8 mouse cellular contexts compared by ENCODE assay signal in genomic region chr7:97842332-97842731, GRCm38 (mm10). TPM values are rescaled to one million over a fixed set of nuclear protein-coding genes. Genes with fewer than 3 reads are reported as not detected.
A peak's percentile ranks its signal among the peaks of the same experiment; 100 is the strongest.
DNase-seq lines count a peak whose midpoint lies in the region; ATAC-seq lines count a peak whose summit lies in the region.

No protein-coding gene starts in this region.

- no peaks in the 10 kb centered on the region for H3K36me3 ChIP-seq in heart, embryonic 10.5 days
- no peaks in the 10 kb centered on the region for H3K36me3 ChIP-seq in neural tube, embryonic 11.5 days (ENCODE audit: control insufficient read depth, insufficient read depth, low read length)
- no peaks in the 10 kb centered on the region for H3K36me3 ChIP-seq in liver, embryonic 15.5 days (replicated peaks)

- H3K4me3 ChIP-seq in heart, embryonic 10.5 days: peak overlapping the region; percentile 63
- peak overlapping the region; percentile 37; the same call in 1 of the 2 replicates for H3K4me3 ChIP-seq in neural tube, embryonic 11.5 days (ENCODE audit: low read depth, low read length)
- H3K4me3 ChIP-seq in liver, embryonic 15.5 days (replicated peaks): no peak overlapping the region; the same call in 1 of the 2 replicates

- 68% methylated on average over 2 of the region's 2 CpGs for WGBS in heart, embryonic 10.5 days
- 64% methylated on average over 2 of the region's 2 CpGs for WGBS in neural tube, embryonic 11.5 days
- WGBS in liver, embryonic 15.5 days (ENCODE audit: insufficient replicate concordance): 53% methylated on average over 2 of the region's 2 CpGs

- H3K9me3 ChIP-seq in heart, embryonic 10.5 days: no peaks in the 10 kb centered on the region
- no peaks in the 10 kb centered on the region for H3K9me3 ChIP-seq in neural tube, embryonic 11.5 days (ENCODE audit: control insufficient read depth, low read length)
- H3K9me3 ChIP-seq in liver, embryonic 15.5 days (replicated peaks): no peaks in the 10 kb centered on the region

- peaks cover 8% of the 10 kb centered on the region; the same call in 1 of the 2 replicates for H3K4me1 ChIP-seq in heart, embryonic 10.5 days
- no peaks in the 10 kb centered on the region for H3K4me1 ChIP-seq in neural tube, embryonic 11.5 days (ENCODE audit: control insufficient read depth, insufficient read depth, low read length)
- peaks cover 14% of the 10 kb centered on the region; the same call in 1 of the 2 replicates for H3K4me1 ChIP-seq in liver, embryonic 15.5 days (replicated peaks)

- ATAC-seq in neural tube, embryonic 11.5 days (ENCODE audit: insufficient read depth, low FRiP score, low TSS enrichment): peak; percentile 20; the same call in 1 of the 2 replicates
- ATAC-seq in liver, embryonic 15.5 days (ENCODE audit: insufficient read depth): no peak
- ATAC-seq in cerebellum, adult (ENCODE audit: insufficient number of reproducible peaks, low FRiP score, low TSS enrichment): no peak

- no peak overlapping the region for H3K27ac ChIP-seq in heart, embryonic 10.5 days
- H3K27ac ChIP-seq in neural tube, embryonic 11.5 days (ENCODE audit: low read depth, low read length): no peak overlapping the region
- no peak overlapping the region for H3K27ac ChIP-seq in liver, embryonic 15.5 days (replicated peaks)

- H3K9ac ChIP-seq in neural tube, embryonic 11.5 days (ENCODE audit: low read length): no peak overlapping the region
- H3K9ac ChIP-seq in liver, embryonic 15.5 days: no peak overlapping the region

- no peaks in the 10 kb centered on the region for H3K27me3 ChIP-seq in heart, embryonic 10.5 days (ENCODE audit: insufficient read depth, poor library complexity, severe bottlenecking)
- no peaks in the 10 kb centered on the region for H3K27me3 ChIP-seq in neural tube, embryonic 11.5 days (ENCODE audit: control insufficient read depth, insufficient read depth, low read length)
- H3K27me3 ChIP-seq in liver, embryonic 15.5 days: no peaks in the 10 kb centered on the region

- DNase-seq in heart, embryonic 10.5 days (ENCODE audit: low spot score): no peak
- no peak for DNase-seq in heart, adult 11 months
- DNase-seq in neural tube, embryonic 11.5 days (ENCODE audit: low spot score): no peak
- DNase-seq in neural tube, embryonic 10.5 days (ENCODE audit: extremely low spot score, low spot score): no peak
- no peak for DNase-seq in spleen, adult 12 weeks (ENCODE audit: low spot score)
- DNase-seq in adrenal gland, postnatal 36 days: no peak

- peak overlapping the region; percentile 51; the same call in 1 of the 2 replicates for H3K4me2 ChIP-seq in neural tube, embryonic 11.5 days (ENCODE audit: low read depth)
- H3K4me2 ChIP-seq in liver, embryonic 15.5 days: peak overlapping the region; percentile 71

RNA-seq across cellular contexts. Expression of gene Pak1, which starts 54.0 kb away (rescaled TPM):
- polyA plus RNA-seq in heart, embryonic 10.5 days (2016; fragmentation: Nextera tagmentation; extraction: Ambion mirVana): 5.2 and 13.7 TPM in 2 replicates
- polyA plus RNA-seq in neural tube, embryonic 11.5 days (2014; fragmentation: Nextera tagmentation; extraction: Ambion mirVana): 89.8 and 96.1 TPM in 2 replicates
- polyA plus RNA-seq in liver, embryonic 15.5 days (2015; fragmentation: Nextera tagmentation; extraction: Ambion mirVana): 9.3 and 9.5 TPM in 2 replicates
- 10 to 100 TPM; 18.8 to 25.0 TPM for total RNA-seq in adrenal gland, postnatal 36 days (2021)
